Mouse (Mus musculus): ENCODE measurements around the gene 2510039O18Rik. TPM values are rescaled to one million over a fixed set of nuclear protein-coding genes. Genes with fewer than 3 reads are reported as not detected.

Gene 2510039O18Rik
- total and polyA plus RNA-seq, 3 experiments, result 48.3 to 59.9 TPM; not detected in 1

- peaks cover 18% of the 10 kb centered on the region for H3K79me2 ChIP-seq (ENCODE audit: control insufficient read depth, insufficient read depth, low read length, poor library complexity)
- H3K4me1 ChIP-seq (ENCODE audit: control insufficient read depth in 1 of 2, insufficient read depth in 2 of 2, low read length in 2 of 2), result peaks cover 7 to 24% of the 10 kb centered on the region in 2 experiments
- DNase-seq (ENCODE audit: low read depth, low spot score), result peak; percentile 25
- TF ChIP-seq NELFE (IDR thresholded peaks at IDR 0.05; ENCODE audit: low read depth, low read length), result no peak
- TF ChIP-seq GATA1 (IDR thresholded peaks at IDR 0.05; ENCODE audit: low read depth, low read length), result no peak
- no peak for TF ChIP-seq ETS1 (IDR thresholded peaks at IDR 0.05; ENCODE audit: low read depth, low read length)
- TF ChIP-seq JUND (IDR thresholded peaks at IDR 0.05; ENCODE audit: low read depth, low read length), result no peak
- TF ChIP-seq GABPA (IDR thresholded peaks at IDR 0.05; ENCODE audit: low read depth, low read length), result no peak
- no peak for TF ChIP-seq SMC3 (IDR thresholded peaks at IDR 0.05; ENCODE audit: low read depth, low read length)
- no peak for TF ChIP-seq POLR2A (IDR thresholded peaks at IDR 0.05; ENCODE audit: control insufficient read depth in 1 of 2, insufficient read depth in 1 of 2, low read depth in 1 of 2, low read length in 2 of 2, poor library complexity in 1 of 2)
- peak overlapping the region; percentile 10 to 39; a peak in 2 of 4 replicates for H3K4me3 ChIP-seq (ENCODE audit: control insufficient read depth in 1 of 2, insufficient read depth in 1 of 2, low read depth in 2 of 2, low read length in 2 of 2)
- no peaks in the 10 kb centered on the region for H3K9me3 ChIP-seq (replicated peaks; ENCODE audit: insufficient read depth, low read length)
- no peak overlapping the region for H3K27ac ChIP-seq (ENCODE audit: control insufficient read depth, low read depth, low read length)
- no peaks in the 10 kb centered on the region for H3K27me3 ChIP-seq (ENCODE audit: control insufficient read depth in 1 of 2, insufficient read depth in 2 of 2, low read length in 2 of 2)
- H3K36me3 ChIP-seq (ENCODE audit: control insufficient read depth in 1 of 2, insufficient read depth in 2 of 2, low read length in 2 of 2), result peaks cover 0 to 7% of the 10 kb centered on the region in 2 experiments; a peak in 2 of 4 replicates
- peak overlapping the region; percentile 15; the same call in 1 of the 2 replicates for H3K9ac ChIP-seq (ENCODE audit: control insufficient read depth, low read depth, low read length, poor library complexity, severe bottlenecking)
Measured at GRCm38 (mm10) chr4:147937486-147937885, 3.2 kb upstream of the 2510039O18Rik start.

GRCm38 (mm10) chr4:147938148-147939096 is 2.3 kb upstream of the 2510039O18Rik start:
- peak; percentile 76 for DNase-seq (ENCODE audit: low read depth, low spot score)
- peaks cover 7 to 33% of the 10 kb centered on the region in 2 experiments for H3K4me1 ChIP-seq (ENCODE audit: control insufficient read depth in 1 of 2, insufficient read depth in 2 of 2, low read length in 2 of 2)
- no peak for TF ChIP-seq USF1 (IDR thresholded peaks at IDR 0.05; ENCODE audit: low read depth, low read length)
- TF ChIP-seq CTCF (IDR thresholded peaks at IDR 0.05 in 2 of 3, conservative IDR thresholded peaks at IDR 0.05 in 1 of 3; ENCODE audit: control insufficient read depth in 1 of 3, insufficient read depth in 1 of 3, low read depth in 2 of 3, low read length in 3 of 3, poor library complexity in 1 of 3, severe bottlenecking in 1 of 3), result no peak
- peak; percentile 82 for TF ChIP-seq MYC (IDR thresholded peaks at IDR 0.05; ENCODE audit: low read depth, low read length)
- peak in 1 of 2 experiments; percentile 27; a peak in 1 of 4 replicates for TF ChIP-seq EP300 (IDR thresholded peaks at IDR 0.05; ENCODE audit: low read depth in 1 of 2, low read length in 2 of 2)
- no peak for TF ChIP-seq CHD1 (IDR thresholded peaks at IDR 0.05; ENCODE audit: low read depth, low read length)
- TF ChIP-seq POLR2AphosphoS2 (IDR thresholded peaks at IDR 0.05; ENCODE audit: low read length), result no peak
- TF ChIP-seq BHLHE40 (IDR thresholded peaks at IDR 0.05; ENCODE audit: borderline replicate concordance, low read depth, low read length), result peak; percentile 79; the same call in 1 of the 2 replicates
- TF ChIP-seq SIN3A (IDR thresholded peaks at IDR 0.05; ENCODE audit: low read length), result peak; percentile 96
- no peak for TF ChIP-seq TCF12 (IDR thresholded peaks at IDR 0.05; ENCODE audit: low read depth, low read length)
- TF ChIP-seq SMC3 (IDR thresholded peaks at IDR 0.05; ENCODE audit: low read depth, low read length), result no peak
- TF ChIP-seq E2F4 (IDR thresholded peaks at IDR 0.05; ENCODE audit: borderline replicate concordance, low read depth, low read length), result no peak
- no peak for TF ChIP-seq KAT2A (conservative IDR thresholded peaks at IDR 0.05; ENCODE audit: low read depth, low read length)
- no peak for TF ChIP-seq MAFK (IDR thresholded peaks at IDR 0.05; ENCODE audit: borderline replicate concordance, low read depth, low read length)
- TF ChIP-seq ZC3H11A (IDR thresholded peaks at IDR 0.05; ENCODE audit: low read depth, low read length), result no peak
- peak; percentile 90 for TF ChIP-seq MXI1 (IDR thresholded peaks at IDR 0.05; ENCODE audit: low read depth, low read length)
- TF ChIP-seq NRF1 (IDR thresholded peaks at IDR 0.05; ENCODE audit: insufficient read depth, low read depth, low read length, poor library complexity, severe bottlenecking), result no peak
- TF ChIP-seq TBP (IDR thresholded peaks at IDR 0.05; ENCODE audit: low read depth, low read length), result peak; percentile 58; the same call in 1 of the 2 replicates
- TF ChIP-seq ELF1 (IDR thresholded peaks at IDR 0.05; ENCODE audit: low read depth, low read length), result 0 out of 2 replicates have a peak, but pooled peaks have one; percentile 23
- no peak for TF ChIP-seq UBTF (IDR thresholded peaks at IDR 0.05; ENCODE audit: borderline replicate concordance, insufficient read depth, low read depth, low read length)
- TF ChIP-seq ZKSCAN1 (IDR thresholded peaks at IDR 0.05; ENCODE audit: low read depth, low read length), result no peak
- no peak for TF ChIP-seq MYB (IDR thresholded peaks at IDR 0.05; ENCODE audit: low read depth, low read length)
- 0 out of 2 replicates have a peak, but pooled peaks have one; percentile 46 for TF ChIP-seq MAZ (IDR thresholded peaks at IDR 0.05; ENCODE audit: low read depth, low read length)
- no peak for TF ChIP-seq TAL1 (IDR thresholded peaks at IDR 0.05; ENCODE audit: low read length)

More at GRCm38 (mm10) chr4:147938148-147939096, 2.3 kb upstream of the 2510039O18Rik start:
- peak overlapping the region; percentile 36 for H3K9ac ChIP-seq (ENCODE audit: control insufficient read depth, low read depth, low read length, poor library complexity, severe bottlenecking)
- H3K27me3 ChIP-seq (ENCODE audit: control insufficient read depth in 1 of 2, insufficient read depth in 2 of 2, low read length in 2 of 2), result no peaks in the 10 kb centered on the region
- peak overlapping the region; percentile 43 for H3K27ac ChIP-seq (ENCODE audit: control insufficient read depth, low read depth, low read length)
- peaks cover 0 to 11% of the 10 kb centered on the region in 2 experiments; a peak in 2 of 4 replicates for H3K36me3 ChIP-seq (ENCODE audit: control insufficient read depth in 1 of 2, insufficient read depth in 2 of 2, low read length in 2 of 2)
- H3K4me3 ChIP-seq (ENCODE audit: control insufficient read depth in 1 of 2, insufficient read depth in 1 of 2, low read depth in 2 of 2, low read length in 2 of 2), result peak overlapping the region; percentile 23 to 39
- H3K9me3 ChIP-seq (replicated peaks; ENCODE audit: insufficient read depth, low read length), result no peaks in the 10 kb centered on the region
- peaks cover 27% of the 10 kb centered on the region for H3K79me2 ChIP-seq (ENCODE audit: control insufficient read depth, insufficient read depth, low read length, poor library complexity)
